In genomic region chr10:21672666-21673065, GRCm38 (mm10) we compare ENCODE assay signal across 21 mouse cellular contexts.
DNase-seq lines count a peak whose midpoint lies in the region; ATAC-seq and TF ChIP-seq lines count a peak whose summit lies in the region.
"Had no signal": no experiment of that assay in that cellular context is flagged by ENCODE, and none has a peak within 500 bp of the region (broad histone marks: within the 10 kb centered on the region; RNA-seq: fewer than 3 reads in every experiment).

No protein-coding gene starts in this region.

- H3K9ac ChIP-seq in intestine, postnatal 0 days (ENCODE audit: low read depth, low read length): no peak overlapping the region
- H3K9ac ChIP-seq in intestine, embryonic 16.5 days (ENCODE audit: low read depth, low read length): no peak overlapping the region
- H3K9ac ChIP-seq in kidney, embryonic 15.5 days: no peak overlapping the region
- no peak overlapping the region for H3K9ac ChIP-seq in hindbrain, postnatal 0 days (replicated peaks; ENCODE audit: low read length)
- H3K9ac ChIP-seq: embryonic facial prominence, embryonic 12.5 days; forebrain, embryonic 15.5 days; hindbrain, embryonic 15.5 days had no signal

- no peaks in the 10 kb centered on the region for H3K4me1 ChIP-seq in intestine, postnatal 0 days (replicated peaks; ENCODE audit: control insufficient read depth, insufficient read depth, low read length)
- 0 out of 2 replicates have a peak, but pooled peaks cover 2% of the 10 kb centered on the region for H3K4me1 ChIP-seq in intestine, embryonic 16.5 days (ENCODE audit: control insufficient read depth, insufficient read depth, low read length)
- H3K4me1 ChIP-seq in kidney, embryonic 15.5 days: peaks cover 7% of the 10 kb centered on the region; the same call in 1 of the 2 replicates
- no peaks in the 10 kb centered on the region for H3K4me1 ChIP-seq in hindbrain, postnatal 0 days (ENCODE audit: insufficient read depth, low read length)
- H3K4me1 ChIP-seq: forebrain, embryonic 15.5 days; hindbrain, embryonic 10.5 days; hindbrain, embryonic 15.5 days had no signal

- H3K27ac ChIP-seq in intestine, postnatal 0 days (ENCODE audit: low read depth, low read length): no peak overlapping the region
- no peak overlapping the region for H3K27ac ChIP-seq in intestine, embryonic 16.5 days (ENCODE audit: low read length)
- H3K27ac ChIP-seq in kidney, embryonic 15.5 days: no peak overlapping the region
- no peak overlapping the region for H3K27ac ChIP-seq in hindbrain, postnatal 0 days
- H3K27ac ChIP-seq: embryonic facial prominence, embryonic 12.5 days; forebrain, embryonic 15.5 days; hindbrain, embryonic 10.5 days; hindbrain, embryonic 15.5 days had no signal

- peak; percentile 37 for DNase-seq in kidney, postnatal 14 days
- DNase-seq in embryo, embryonic 9.5 days (ENCODE audit: extremely low spot score): peak; percentile 36
- no peak for DNase-seq in hindbrain, postnatal 0 days (ENCODE audit: low spot score)
- DNase-seq: adrenal gland, postnatal 14 days; cerebellum, adult 11-12 months; cerebellum, adult 9-10 months; cerebellum, postnatal 25 days; gastrocnemius, postnatal 36 days; heart, adult 18-20 months; heart, postnatal 10 days had no signal

- no peak overlapping the region for H3K4me2 ChIP-seq in intestine, postnatal 0 days (replicated peaks; ENCODE audit: low read depth)
- no peak overlapping the region for H3K4me2 ChIP-seq in intestine, embryonic 16.5 days (ENCODE audit: low read depth, low read length)
- no peak overlapping the region for H3K4me2 ChIP-seq in kidney, embryonic 15.5 days
- no peak overlapping the region for H3K4me2 ChIP-seq in hindbrain, postnatal 0 days (ENCODE audit: low read depth, low read length)
- H3K4me2 ChIP-seq: embryonic facial prominence, embryonic 12.5 days; forebrain, embryonic 15.5 days; hindbrain, embryonic 15.5 days had no signal

- H3K9me3 ChIP-seq in intestine, postnatal 0 days (ENCODE audit: control insufficient read depth): no peaks in the 10 kb centered on the region
- H3K9me3 ChIP-seq in intestine, embryonic 16.5 days (ENCODE audit: control insufficient read depth, low read length): no peaks in the 10 kb centered on the region
- H3K9me3 ChIP-seq in kidney, embryonic 15.5 days (replicated peaks): no peaks in the 10 kb centered on the region
- H3K9me3 ChIP-seq in hindbrain, postnatal 0 days (ENCODE audit: low read length): no peaks in the 10 kb centered on the region
- H3K9me3 ChIP-seq: embryonic facial prominence, embryonic 12.5 days; forebrain, embryonic 15.5 days; heart, embryonic 10.5 days; hindbrain, embryonic 10.5 days; hindbrain, embryonic 15.5 days had no signal

- no peak for TF ChIP-seq CTCF in intestine, postnatal 0 days (IDR thresholded peaks at IDR 0.05; ENCODE audit: low read depth)
- TF ChIP-seq CTCF in hindbrain, postnatal 0 days (IDR thresholded peaks at IDR 0.05; ENCODE audit: low read depth): no peak

- H3K27me3 ChIP-seq in intestine, postnatal 0 days (replicated peaks; ENCODE audit: control insufficient read depth, insufficient read depth, low read length): no peaks in the 10 kb centered on the region
- no peaks in the 10 kb centered on the region for H3K27me3 ChIP-seq in intestine, embryonic 16.5 days (replicated peaks; ENCODE audit: control insufficient read depth, insufficient read depth, low read length)
- H3K27me3 ChIP-seq in kidney, embryonic 15.5 days: no peaks in the 10 kb centered on the region
- no peaks in the 10 kb centered on the region for H3K27me3 ChIP-seq in hindbrain, postnatal 0 days (ENCODE audit: insufficient read depth, low read length)
- H3K27me3 ChIP-seq: CH12.LX; embryonic facial prominence, embryonic 12.5 days; forebrain, embryonic 15.5 days; hindbrain, embryonic 15.5 days; Patski had no signal

- 58% methylated on average over 5 of the region's 5 CpGs for WGBS in intestine, postnatal 0 days
- 70% methylated on average over 5 of the region's 5 CpGs for WGBS in intestine, embryonic 16.5 days
- 68% methylated on average over 5 of the region's 5 CpGs for WGBS in kidney, embryonic 15.5 days
- WGBS in hindbrain, postnatal 0 days: 77% methylated on average over 5 of the region's 5 CpGs

- no peaks in the 10 kb centered on the region for H3K36me3 ChIP-seq in intestine, postnatal 0 days (ENCODE audit: control insufficient read depth, insufficient read depth)
- H3K36me3 ChIP-seq in intestine, embryonic 16.5 days (ENCODE audit: control insufficient read depth, insufficient read depth, low read length): no peaks in the 10 kb centered on the region
- no peaks in the 10 kb centered on the region for H3K36me3 ChIP-seq in kidney, embryonic 15.5 days
- H3K36me3 ChIP-seq in hindbrain, postnatal 0 days (ENCODE audit: insufficient read depth, low read length): no peaks in the 10 kb centered on the region
- H3K36me3 ChIP-seq: embryonic facial prominence, embryonic 12.5 days; forebrain, embryonic 15.5 days; heart, embryonic 10.5 days; hindbrain, embryonic 10.5 days; hindbrain, embryonic 15.5 days had no signal

- no peak overlapping the region for H3K4me3 ChIP-seq in intestine, postnatal 0 days (ENCODE audit: low read depth, low read length)
- no peak overlapping the region for H3K4me3 ChIP-seq in intestine, embryonic 16.5 days (ENCODE audit: low read length)
- H3K4me3 ChIP-seq in kidney, embryonic 15.5 days (replicated peaks): no peak overlapping the region
- no peak overlapping the region for H3K4me3 ChIP-seq in hindbrain, postnatal 0 days (ENCODE audit: low read length)
- H3K4me3 ChIP-seq: embryonic facial prominence, embryonic 12.5 days; forebrain, embryonic 15.5 days; heart, embryonic 10.5 days; hindbrain, embryonic 10.5 days; hindbrain, embryonic 15.5 days had no signal

- peak; percentile 60 for ATAC-seq in intestine, postnatal 0 days
- no peak for ATAC-seq in intestine, embryonic 16.5 days
- ATAC-seq in kidney, embryonic 15.5 days (replicated peaks; ENCODE audit: low FRiP score): no peak
- ATAC-seq in hindbrain, postnatal 0 days: no peak
- ATAC-seq: activated CD4-positive, CD25-positive, alpha-beta regulatory T cell, adult 4 months; forebrain, embryonic 15.5 days; Patski had no signal
